Mouse (Mus musculus) limb, embryonic 15.5 days (tissue): ENCODE measurements around the gene Abcd3. TPM values are rescaled to one million over a fixed set of nuclear protein-coding genes. Genes with fewer than 3 reads are reported as not detected.
"Not testable (repeated sequence)": the region's sequence is repeated elsewhere in the genome, so short reads cannot be mapped to it uniquely, and the experiment has no call there.

Experiments
- ATAC-seq: fragments of 200-750 bp; cut with Nextera tagmentation; 2 replicates; pipeline ENCODE4 v1.8.0; 2017; ENCODE audit warnings: low read depth, moderate TSS enrichment; ENCODE audit not compliant: insufficient number of reproducible peaks, low FRiP score, low TSS enrichment
- H3K27ac ChIP-seq: fragments of 300-500 bp; sonication (generic); 2 replicates; pipeline ENCODE4 v1.5.1; 2015; ENCODE audit warnings: moderate library complexity, mild to moderate bottlenecking, inconsistent platforms
- H3K27me3 ChIP-seq: fragments of 300-500 bp; sonication (generic); 2 replicates; pipeline ENCODE4 v1.6.1; 2015; ENCODE audit warnings: inconsistent platforms
- H3K36me3 ChIP-seq: fragments of 300-500 bp; sonication (generic); 2 replicates; pipeline ENCODE4 v1.6.1; 2015; ENCODE audit warnings: inconsistent platforms
- H3K4me1 ChIP-seq: fragments of 300-500 bp; sonication (generic); 2 replicates; pipeline ENCODE4 v1.6.1; 2015; ENCODE audit warnings: inconsistent platforms
- H3K4me2 ChIP-seq: fragments of 300-500 bp; sonication (generic); 2 replicates; pipeline ENCODE4 v1.6.1; 2015; ENCODE audit warnings: mild to moderate bottlenecking, inconsistent platforms
- H3K4me3 ChIP-seq: fragments of 300-500 bp; sonication (generic); 2 replicates; pipeline ENCODE4 v1.5.1; 2015; ENCODE audit warnings: mild to moderate bottlenecking, inconsistent platforms
- H3K9ac ChIP-seq: fragments of 300-500 bp; sonication (generic); 2 replicates; pipeline ENCODE4 v1.6.1; 2015; ENCODE audit warnings: inconsistent platforms
- H3K9me3 ChIP-seq: fragments of 300-500 bp; sonication (generic); 2 replicates; pipeline ENCODE4 v1.6.1; 2016; ENCODE audit warnings: inconsistent platforms
- WGBS: fragments of 180-500 bp; shearing (Covaris S2); methylation state at CpG from one replicate; pipeline ENCODE4 v1.1.7; 2015; 5-methylcytosine and 5-hydroxymethylcytosine counted together
- polyA plus RNA-seq: library from polyadenylated mRNA; unstranded; fragments of >200 nt; fragmentation: Nextera tagmentation; extraction: Ambion mirVana; gene quantifications from 2 replicates; pipeline ENCODE4 v1.2.1, GENCODE M21; 2015

Abcd3 gene
- polyA plus RNA-seq, 1 experiment from 2014 or later: 60.9 TPM

- H3K4me1 ChIP-seq: no peaks in the 10 kb centered on the region
- WGBS: 61% methylated on average over 4 of the region's 4 CpGs
- H3K4me3 ChIP-seq: no peak overlapping the region
- H3K4me2 ChIP-seq: no peak overlapping the region
- no peak overlapping the region for H3K9ac ChIP-seq
- peaks cover 51% of the 10 kb centered on the region for H3K36me3 ChIP-seq
- H3K27ac ChIP-seq: no peak overlapping the region
- no peaks in the 10 kb centered on the region for H3K27me3 ChIP-seq
- ATAC-seq: no peak
- H3K9me3 ChIP-seq: no peaks in the 10 kb centered on the region
These were observed 52.8 kb downstream of the Abcd3 start for GRCm38 (mm10) chr3:121762056-121762852.

GRCm38 (mm10) chr3:121758373-121758772 is 56.7 kb downstream of the Abcd3 start:
- Histone ChIP-seq H3K4me2 (no peak overlapping the region), H3K27me3 (no peaks in the 10 kb centered on the region), H3K36me3 (peaks cover 25% of the 10 kb centered on the region), H3K4me1 (no peaks in the 10 kb centered on the region), H3K4me3 (no peak overlapping the region), H3K27ac (no peak overlapping the region), H3K9me3 (no peaks in the 10 kb centered on the region), H3K9ac (no peak overlapping the region)
- no peak for ATAC-seq
- WGBS: 51% methylated on average over 7 of the region's 7 CpGs

GRCm38 (mm10) chr3:121755152-121755551 is 60.0 kb downstream of the Abcd3 start:
- H3K4me1 ChIP-seq: no peaks in the 10 kb centered on the region
- H3K9ac ChIP-seq: no peak overlapping the region
- H3K4me2 ChIP-seq: no peak overlapping the region
- peaks cover 13% of the 10 kb centered on the region for H3K36me3 ChIP-seq
- 39% methylated on average over 3 of the region's 3 CpGs for WGBS
- H3K9me3 ChIP-seq: no peaks in the 10 kb centered on the region
- no peak overlapping the region for H3K4me3 ChIP-seq
- H3K27me3 ChIP-seq: no peaks in the 10 kb centered on the region
- no peak overlapping the region for H3K27ac ChIP-seq
- no peak for ATAC-seq

GRCm38 (mm10) chr3:121754319-121755090 is 60.6 kb downstream of the Abcd3 start:
- H3K4me3 ChIP-seq, H3K27ac ChIP-seq, H3K9me3 ChIP-seq, ATAC-seq, H3K4me1 ChIP-seq, H3K27me3 ChIP-seq, H3K4me2 ChIP-seq, H3K9ac ChIP-seq: not testable (repeated sequence)
- 76% methylated on average over 10 of the region's 10 CpGs for WGBS
- peaks cover 11% of the 10 kb centered on the region for H3K36me3 ChIP-seq

- not testable (repeated sequence) for H3K4me3 ChIP-seq, H3K4me2 ChIP-seq, ATAC-seq, H3K4me1 ChIP-seq, H3K36me3 ChIP-seq, H3K27me3 ChIP-seq, H3K9me3 ChIP-seq, H3K27ac ChIP-seq, H3K9ac ChIP-seq
- 84% methylated on average over 4 of the region's 4 CpGs for WGBS
These were observed 73.8 kb downstream of the Abcd3 start for GRCm38 (mm10) chr3:121741186-121741848.

- Histone ChIP-seq H3K9ac (no peak overlapping the region), H3K27me3 (no peaks in the 10 kb centered on the region), H3K4me2 (no peak overlapping the region), H3K36me3 (no peaks in the 10 kb centered on the region), H3K4me3 (no peak overlapping the region), H3K27ac (no peak overlapping the region), H3K9me3 (no peaks in the 10 kb centered on the region), H3K4me1 (peaks cover 6% of the 10 kb centered on the region)
- no peak for ATAC-seq
- WGBS: 31% methylated on average over 17 of the region's 17 CpGs
These were observed 75.5 kb downstream of the Abcd3 start for GRCm38 (mm10) chr3:121739489-121740213.

GRCm38 (mm10) chr3:121738742-121739342 is 76.3 kb downstream of the Abcd3 start:
- no peak overlapping the region for H3K27ac ChIP-seq
- H3K9ac ChIP-seq: no peak overlapping the region
- 72% methylated on average over 9 of the region's 9 CpGs for WGBS
- H3K9me3 ChIP-seq: no peaks in the 10 kb centered on the region
- H3K4me3 ChIP-seq: no peak overlapping the region
- peaks cover 6% of the 10 kb centered on the region for H3K4me1 ChIP-seq
- no peaks in the 10 kb centered on the region for H3K27me3 ChIP-seq
- H3K36me3 ChIP-seq: peaks cover 4% of the 10 kb centered on the region; the same call in 1 of the 2 replicates
- no peak overlapping the region for H3K4me2 ChIP-seq
- ATAC-seq: no peak

- ATAC-seq: no peak
- Histone ChIP-seq H3K36me3 (peaks cover 4% of the 10 kb centered on the region; the same call in 1 of the 2 replicates), H3K27ac (no peak overlapping the region), H3K27me3 (no peaks in the 10 kb centered on the region), H3K4me1 (peaks cover 6% of the 10 kb centered on the region), H3K4me2 (no peak overlapping the region), H3K4me3 (no peak overlapping the region), H3K9ac (no peak overlapping the region), H3K9me3 (no peaks in the 10 kb centered on the region)
- WGBS: 76% methylated on average over 2 of the region's 2 CpGs
These were observed 77.2 kb downstream of the Abcd3 start for GRCm38 (mm10) chr3:121737901-121738300.

GRCm38 (mm10) chr3:121737453-121737852 is 77.6 kb downstream of the Abcd3 start:
- Histone ChIP-seq H3K4me1 (peaks cover 6% of the 10 kb centered on the region), H3K36me3 (peaks cover 4% of the 10 kb centered on the region; the same call in 1 of the 2 replicates), H3K4me2 (no peak overlapping the region), H3K27ac (no peak overlapping the region), H3K4me3 (no peak overlapping the region), H3K9me3 (no peaks in the 10 kb centered on the region), H3K27me3 (no peaks in the 10 kb centered on the region), H3K9ac (no peak overlapping the region)
- WGBS: 45% methylated on average over 1 of the region's 1 CpGs
- no peak for ATAC-seq

- WGBS: 36% methylated on average over 18 of the region's 18 CpGs
- no peak overlapping the region for H3K27ac ChIP-seq
- H3K9ac ChIP-seq: no peak overlapping the region
- H3K4me1 ChIP-seq: peaks cover 6% of the 10 kb centered on the region
- no peak overlapping the region for H3K4me3 ChIP-seq
- H3K36me3 ChIP-seq: peaks cover 7% of the 10 kb centered on the region; the same call in 1 of the 2 replicates
- no peaks in the 10 kb centered on the region for H3K9me3 ChIP-seq
- H3K27me3 ChIP-seq: no peaks in the 10 kb centered on the region
- no peak overlapping the region for H3K4me2 ChIP-seq
- no peak for ATAC-seq
These were observed 78.9 kb downstream of the Abcd3 start for GRCm38 (mm10) chr3:121736025-121736744.

- H3K27me3 ChIP-seq: no peaks in the 10 kb centered on the region
- H3K36me3 ChIP-seq: peaks cover 7% of the 10 kb centered on the region; the same call in 1 of the 2 replicates
- H3K9me3 ChIP-seq: no peaks in the 10 kb centered on the region
- H3K4me3 ChIP-seq: no peak overlapping the region
- no peak overlapping the region for H3K9ac ChIP-seq
- H3K4me2 ChIP-seq: no peak overlapping the region
- no peak for ATAC-seq
- no peak overlapping the region for H3K27ac ChIP-seq
- H3K4me1 ChIP-seq: peaks cover 6% of the 10 kb centered on the region
- WGBS: 78% methylated on average over 7 of the region's 7 CpGs
These were observed 79.6 kb downstream of the Abcd3 start for GRCm38 (mm10) chr3:121735542-121735941.
